Mouse (Mus musculus): ENCODE measurements at regions not wholly inside any gene's neighbourhood (a gene's known extent, or its start where the extent isn't known, plus 50 kb on each side); places are given as distances from the start of the nearest gene placed in this dataset.

DNA sequence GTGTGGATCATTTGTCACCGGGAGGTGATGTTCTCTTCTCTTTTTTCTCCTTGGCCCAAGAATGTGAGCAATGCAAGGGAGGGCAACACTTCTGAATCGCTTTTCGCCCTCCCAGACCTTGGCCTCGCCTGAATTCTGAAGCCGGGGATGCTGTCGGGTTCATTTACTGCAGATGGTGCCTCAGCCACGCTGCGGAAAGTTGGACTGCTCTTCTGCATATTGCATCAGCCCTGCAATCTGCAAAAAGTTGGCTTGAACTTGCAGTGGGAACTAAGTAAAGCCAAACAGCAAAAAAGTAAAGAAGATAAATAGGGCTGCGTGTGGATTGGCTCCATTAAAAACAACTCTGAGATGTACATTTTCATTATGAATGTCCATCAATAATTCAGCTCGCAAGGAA lies 55.9 kb upstream of the Dok5 start:
- no peak for TF ChIP-seq CTCF (IDR thresholded peaks at IDR 0.05; ENCODE audit: insufficient read depth, low read depth, low read length)
- Histone ChIP-seq H3K4me1 (ENCODE audit: control insufficient read depth, insufficient read depth, low read length) (peaks cover 3% of the 10 kb centered on the region; the same call in 1 of the 2 replicates), H3K27ac (ENCODE audit: insufficient read depth, low read depth, low read length) (no peak overlapping the region), H3K4me3 (ENCODE audit: insufficient read depth, low read depth, low read length) (no peak overlapping the region)
- WGBS = 64% methylated on average over 10 of the region's 10 CpGs

GRCm38 (mm10) chr2:170673683-170674082 lies 57.9 kb upstream of the Dok5 start:
- H3K4me1 ChIP-seq (ENCODE audit: control insufficient read depth, insufficient read depth, low read length) = peaks cover 3% of the 10 kb centered on the region; the same call in 1 of the 2 replicates
- WGBS = 87% methylated on average over 6 of the region's 6 CpGs
- TF ChIP-seq POLR2A (IDR thresholded peaks at IDR 0.05; ENCODE audit: insufficient read depth, low read depth, low read length) = no peak
- H3K27ac ChIP-seq (ENCODE audit: insufficient read depth, low read depth, low read length) = no peak overlapping the region
- H3K4me3 ChIP-seq (ENCODE audit: insufficient read depth, low read depth, low read length) = no peak overlapping the region

DNA sequence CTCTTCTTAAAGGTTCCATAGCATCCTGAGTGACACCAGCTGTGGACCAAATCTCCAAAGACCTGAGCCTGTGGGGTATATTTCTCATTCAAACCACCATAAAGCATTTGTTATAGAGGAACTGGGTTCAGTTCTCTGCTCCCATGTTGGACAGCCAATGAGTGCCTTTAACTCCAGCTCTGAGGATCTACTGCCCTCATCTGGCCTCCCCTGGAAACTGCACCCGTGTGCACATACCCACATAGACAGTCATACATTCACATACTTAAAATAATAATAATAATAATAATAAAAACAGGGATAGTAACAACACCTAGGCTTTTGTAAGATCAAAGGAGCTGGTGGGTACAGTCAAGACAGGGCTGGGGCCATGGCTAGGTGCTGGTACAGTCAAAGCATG lies 58.8 kb upstream of the Dok5 start:
- Histone ChIP-seq H3K4me1 (ENCODE audit: control insufficient read depth, insufficient read depth, low read length) (peaks cover 3% of the 10 kb centered on the region; the same call in 1 of the 2 replicates), H3K4me3 (ENCODE audit: insufficient read depth, low read depth, low read length) (no peak overlapping the region), H3K27ac (ENCODE audit: insufficient read depth, low read depth, low read length) (no peak overlapping the region)
- 86% methylated on average over 1 of the region's 1 CpGs for WGBS
- TF ChIP-seq CTCF (IDR thresholded peaks at IDR 0.05; ENCODE audit: insufficient read depth, low read depth, low read length) (no peak), POLR2A (IDR thresholded peaks at IDR 0.05; ENCODE audit: insufficient read depth, low read depth, low read length) (no peak)

GRCm38 (mm10) chr2:170668960-170669359 lies 62.6 kb upstream of the Dok5 start:
- H3K4me1 ChIP-seq (ENCODE audit: control insufficient read depth, insufficient read depth, low read length) = no peaks in the 10 kb centered on the region
- TF ChIP-seq POLR2A (IDR thresholded peaks at IDR 0.05; ENCODE audit: insufficient read depth, low read depth, low read length) (no peak), CTCF (IDR thresholded peaks at IDR 0.05; ENCODE audit: insufficient read depth, low read depth, low read length) (no peak)
- 63% methylated on average over 12 of the region's 12 CpGs for WGBS
- H3K4me3 ChIP-seq (ENCODE audit: insufficient read depth, low read depth, low read length) = no peak overlapping the region
- H3K27ac ChIP-seq (ENCODE audit: insufficient read depth, low read depth, low read length) = no peak overlapping the region

DNA sequence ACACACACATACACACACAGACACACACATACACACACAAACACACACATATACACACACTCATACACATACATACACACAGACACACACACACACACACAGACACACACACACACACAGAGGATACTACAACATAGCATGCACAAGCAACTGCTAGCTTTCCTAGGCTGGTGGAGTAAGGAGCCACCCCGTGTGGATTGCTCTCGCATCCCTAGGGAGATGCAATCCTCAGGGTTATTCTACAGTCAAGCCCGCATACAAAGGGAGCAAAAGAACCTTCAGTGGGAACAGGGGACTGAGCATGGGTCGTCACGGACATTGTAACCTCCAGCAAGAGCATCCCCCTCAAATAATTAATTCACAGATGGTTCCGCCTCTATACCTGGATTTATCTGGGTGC lies 63.1 kb upstream of the Dok5 start:
- WGBS = 74% methylated on average over 6 of the region's 6 CpGs
- Histone ChIP-seq H3K4me3 (ENCODE audit: insufficient read depth, low read depth, low read length) (no peak overlapping the region), H3K4me1 (ENCODE audit: control insufficient read depth, insufficient read depth, low read length) (no peaks in the 10 kb centered on the region), H3K27ac (ENCODE audit: insufficient read depth, low read depth, low read length) (no peak overlapping the region)
- TF ChIP-seq CTCF (IDR thresholded peaks at IDR 0.05; ENCODE audit: insufficient read depth, low read depth, low read length) = no peak
- no peak for TF ChIP-seq POLR2A (IDR thresholded peaks at IDR 0.05; ENCODE audit: insufficient read depth, low read depth, low read length)

- Histone ChIP-seq H3K27ac (ENCODE audit: insufficient read depth, low read depth, low read length) (no peak overlapping the region), H3K4me3 (ENCODE audit: insufficient read depth, low read depth, low read length) (peak overlapping the region; percentile 26), H3K4me1 (ENCODE audit: control insufficient read depth, insufficient read depth, low read length) (peaks cover 7% of the 10 kb centered on the region)
- WGBS = 41% methylated on average over 25 of the region's 25 CpGs
- TF ChIP-seq POLR2A (IDR thresholded peaks at IDR 0.05; ENCODE audit: insufficient read depth, low read depth, low read length) (no peak), CTCF (IDR thresholded peaks at IDR 0.05; ENCODE audit: insufficient read depth, low read depth, low read length) (no peak)
These were observed 60.5 kb upstream of the 4930470P17Rik start for GRCm38 (mm10) chr2:170662069-170662980.

- TF ChIP-seq POLR2A (IDR thresholded peaks at IDR 0.05; ENCODE audit: insufficient read depth, low read depth, low read length) (no peak), CTCF (IDR thresholded peaks at IDR 0.05; ENCODE audit: insufficient read depth, low read depth, low read length) (no peak)
- WGBS = 57% methylated on average over 8 of the region's 8 CpGs
- no peak overlapping the region for H3K27ac ChIP-seq (ENCODE audit: insufficient read depth, low read depth, low read length)
- peaks cover 7% of the 10 kb centered on the region for H3K4me1 ChIP-seq (ENCODE audit: control insufficient read depth, insufficient read depth, low read length)
- no peak overlapping the region for H3K4me3 ChIP-seq (ENCODE audit: insufficient read depth, low read depth, low read length)
These were observed 57.5 kb upstream of the 4930470P17Rik start for GRCm38 (mm10) chr2:170659291-170659690.

GRCm38 (mm10) chr2:170658520-170658919 lies 56.7 kb upstream of the 4930470P17Rik start:
- no peak overlapping the region for H3K27ac ChIP-seq (ENCODE audit: insufficient read depth, low read depth, low read length)
- peaks cover 7% of the 10 kb centered on the region for H3K4me1 ChIP-seq (ENCODE audit: control insufficient read depth, insufficient read depth, low read length)
- 68% methylated on average over 7 of the region's 7 CpGs for WGBS
- no peak overlapping the region for H3K4me3 ChIP-seq (ENCODE audit: insufficient read depth, low read depth, low read length)
- no peak for TF ChIP-seq CTCF (IDR thresholded peaks at IDR 0.05; ENCODE audit: insufficient read depth, low read depth, low read length)
- no peak for TF ChIP-seq POLR2A (IDR thresholded peaks at IDR 0.05; ENCODE audit: insufficient read depth, low read depth, low read length)

DNA sequence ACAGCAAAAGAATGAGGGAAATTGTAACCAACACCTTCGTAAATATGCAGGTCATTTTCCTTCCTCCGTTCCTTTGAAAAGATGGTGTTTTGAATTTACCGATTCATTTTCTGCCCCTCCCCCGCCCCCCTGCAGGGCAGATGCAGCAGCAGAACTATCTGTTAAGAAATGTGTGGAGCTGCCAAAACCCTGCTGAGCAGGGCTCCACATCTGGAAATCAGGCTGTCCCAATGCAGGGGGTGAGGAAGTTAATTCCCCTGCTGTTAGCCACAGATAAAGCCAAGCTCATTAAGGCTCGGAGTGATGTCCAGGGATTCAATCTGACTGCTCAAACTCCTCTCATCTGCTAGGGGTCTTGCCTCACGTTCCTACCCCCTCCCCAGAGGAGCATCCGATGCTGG lies 56.0 kb upstream of the 4930470P17Rik start:
- TF ChIP-seq CTCF (IDR thresholded peaks at IDR 0.05; ENCODE audit: insufficient read depth, low read depth, low read length) (no peak), POLR2A (IDR thresholded peaks at IDR 0.05; ENCODE audit: insufficient read depth, low read depth, low read length) (no peak)
- Histone ChIP-seq H3K4me1 (ENCODE audit: control insufficient read depth, insufficient read depth, low read length) (peaks cover 7% of the 10 kb centered on the region), H3K4me3 (ENCODE audit: insufficient read depth, low read depth, low read length) (no peak overlapping the region), H3K27ac (ENCODE audit: insufficient read depth, low read depth, low read length) (no peak overlapping the region)
- 20% methylated on average over 7 of the region's 7 CpGs for WGBS
